Mouse (Mus musculus) midbrain, postnatal 0 days (tissue): ENCODE data around the gene Vcan. TPM values are rescaled to one million over a fixed set of nuclear protein-coding genes. Genes with fewer than 3 reads are reported as not detected.

ENCODE experiments used
- ATAC-seq: fragments of 200-750 bp; cut with Nextera tagmentation; 2 replicates; pipeline ENCODE4 v1.8.0; 2017; ENCODE audit warnings: moderate number of reproducible peaks, mild to moderate bottlenecking, moderate TSS enrichment, moderate library complexity; ENCODE audit not compliant: low FRiP score
- DNase-seq: peaks from one replicate; pipeline ENCODE4 v3.0.0-alpha.2; 2015; ENCODE audit warnings: low spot score
- H3K27ac ChIP-seq: fragments of 300-500 bp; sonication (generic); 2 replicates; pipeline ENCODE4 v1.5.1; 2014; ENCODE audit warnings: low read depth, mild to moderate bottlenecking, low read length, mixed read lengths
- H3K27me3 ChIP-seq: fragments of 300-500 bp; sonication (generic); 2 replicates; pipeline ENCODE4 v1.6.1; 2014; ENCODE audit warnings: low read length, control low read depth, mixed read lengths; ENCODE audit not compliant: insufficient read depth
- H3K36me3 ChIP-seq: fragments of 300-500 bp; sonication (generic); 2 replicates; pipeline ENCODE4 v1.6.1; 2014; ENCODE audit warnings: low read length, control low read depth, mixed read lengths; ENCODE audit not compliant: insufficient read depth
- H3K4me1 ChIP-seq: fragments of 300-500 bp; sonication (generic); 2 replicates; pipeline ENCODE4 v1.6.1; 2014; ENCODE audit warnings: mild to moderate bottlenecking, control low read depth, antibody characterized with exemption, low read length, mixed read lengths; ENCODE audit not compliant: insufficient read depth
- H3K4me2 ChIP-seq: fragments of 300-500 bp; sonication (generic); 2 replicates; pipeline ENCODE4 v1.6.1; 2014; ENCODE audit warnings: low read depth, mild to moderate bottlenecking, low read length, mixed read lengths; ENCODE audit not compliant: poor library complexity, severe bottlenecking
- H3K4me3 ChIP-seq: fragments of 300-500 bp; sonication (generic); 2 replicates; pipeline ENCODE4 v1.5.1; 2014; ENCODE audit warnings: low read depth, mild to moderate bottlenecking, low read length, moderate library complexity
- H3K9ac ChIP-seq: fragments of 300-500 bp; sonication (generic); replicated peaks from 2 replicates; pipeline ENCODE4 v1.6.1; 2014; ENCODE audit warnings: mild to moderate bottlenecking, low read length, moderate library complexity, mixed read lengths; ENCODE audit not compliant: poor library complexity, severe bottlenecking
- H3K9me3 ChIP-seq: fragments of 300-500 bp; sonication (generic); 2 replicates; pipeline ENCODE4 v1.6.1; 2016; ENCODE audit warnings: low read length, control low read depth
- CTCF ChIP-seq: IDR thresholded peaks from 2 replicates; pipeline ENCODE4 v1.5.1; 2016; ENCODE audit warnings: antibody characterized with exemption, mild to moderate bottlenecking
- WGBS: fragments of 180-500 bp; shearing (Covaris S2); extraction: QIAGEN DNeasy Blood & Tissue Kit; methylation state at CpG from one replicate; pipeline ENCODE4 v1.1.7; 2014; 5-methylcytosine and 5-hydroxymethylcytosine counted together
- polyA plus RNA-seq: library from polyadenylated mRNA; unstranded; fragments of >200 nt; fragmentation: Nextera tagmentation; extraction: Ambion mirVana; gene quantifications from 2 replicates; pipeline ENCODE4 v1.2.1, GENCODE M21; 2015
- total RNA-seq: library from RNA; depleted of rRNA; stranded (reverse); fragments of >200 nt; gene quantifications from 2 replicates; pipeline ENCODE4 v1.2.3, GENCODE M21; 2014

Vcan gene
- total and polyA plus RNA-seq, 2 experiments from 2014 or later: 13.4 to 44.6 TPM

DNA sequence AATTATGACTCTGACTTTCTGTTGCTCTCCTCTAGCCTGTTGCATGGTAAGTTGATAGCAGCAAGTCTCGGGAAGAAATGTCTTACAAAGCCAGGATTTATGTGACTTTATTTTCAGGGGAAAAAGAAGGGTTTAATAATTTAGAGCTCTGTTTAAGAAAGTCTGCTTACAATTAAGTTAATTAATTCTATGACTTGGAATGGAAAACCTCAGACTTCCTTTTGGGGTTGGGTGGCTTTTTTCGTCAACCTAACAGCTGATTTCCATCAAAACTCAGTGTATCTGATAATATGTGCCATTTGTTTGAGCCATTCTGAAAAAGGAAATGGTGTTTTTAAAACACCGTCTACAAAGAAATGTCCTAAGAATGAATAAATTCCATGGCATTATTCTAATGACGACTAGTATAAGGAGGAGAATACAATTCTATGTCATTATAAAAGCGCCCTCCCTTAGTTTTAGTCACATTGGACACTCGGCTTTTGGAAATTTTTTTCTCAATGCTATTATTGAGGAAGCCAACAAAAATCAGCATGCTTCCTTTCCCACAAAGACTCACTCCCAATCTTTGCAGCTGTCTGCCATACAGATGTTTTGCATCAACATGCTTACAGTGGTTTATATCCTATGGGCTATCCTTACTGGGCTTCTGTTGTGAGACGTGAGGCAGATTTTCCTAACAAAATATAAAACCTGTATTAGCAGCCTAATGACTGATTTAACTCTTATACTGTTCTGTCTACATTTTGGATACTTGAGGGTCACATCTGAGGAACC lies 34.0 kb downstream of the Vcan start:
- DNase-seq (no peak), ATAC-seq (no peak)
- Histone ChIP-seq H3K4me3 (no peak overlapping the region), H3K36me3 (peaks cover 8% of the 10 kb centered on the region), H3K9me3 (no peaks in the 10 kb centered on the region), H3K4me2 (no peak overlapping the region), H3K9ac (no peak overlapping the region), H3K27ac (no peak overlapping the region), H3K4me1 (no peaks in the 10 kb centered on the region), H3K27me3 (no peaks in the 10 kb centered on the region)
- no peak for TF ChIP-seq CTCF
- 85% methylated on average over 7 of the region's 7 CpGs for WGBS

- WGBS: 89% methylated on average over 4 of the region's 4 CpGs
- Histone ChIP-seq H3K4me2 (no peak overlapping the region), H3K4me3 (no peak overlapping the region), H3K4me1 (no peaks in the 10 kb centered on the region), H3K9me3 (no peaks in the 10 kb centered on the region), H3K36me3 (peaks cover 5% of the 10 kb centered on the region; the same call in 1 of the 2 replicates), H3K27ac (no peak overlapping the region), H3K9ac (no peak overlapping the region), H3K27me3 (no peaks in the 10 kb centered on the region)
- no peak for ATAC-seq
- DNase-seq: no peak
- TF ChIP-seq CTCF: no peak
Observed at GRCm38 (mm10) chr13:89702395-89702794, 39.9 kb downstream of the Vcan start.

GRCm38 (mm10) chr13:89699998-89700555 lies 42.2 kb downstream of the Vcan start:
- DNase-seq: no peak
- H3K9me3 ChIP-seq: no peaks in the 10 kb centered on the region
- no peak overlapping the region for H3K4me3 ChIP-seq
- peaks cover under 1% of the 10 kb centered on the region; the same call in 1 of the 2 replicates for H3K36me3 ChIP-seq
- TF ChIP-seq CTCF: no peak
- H3K9ac ChIP-seq: no peak overlapping the region
- no peaks in the 10 kb centered on the region for H3K27me3 ChIP-seq
- 87% methylated on average over 2 of the region's 2 CpGs for WGBS
- no peak for ATAC-seq
- no peaks in the 10 kb centered on the region for H3K4me1 ChIP-seq
- H3K27ac ChIP-seq: no peak overlapping the region
- H3K4me2 ChIP-seq: no peak overlapping the region

DNA sequence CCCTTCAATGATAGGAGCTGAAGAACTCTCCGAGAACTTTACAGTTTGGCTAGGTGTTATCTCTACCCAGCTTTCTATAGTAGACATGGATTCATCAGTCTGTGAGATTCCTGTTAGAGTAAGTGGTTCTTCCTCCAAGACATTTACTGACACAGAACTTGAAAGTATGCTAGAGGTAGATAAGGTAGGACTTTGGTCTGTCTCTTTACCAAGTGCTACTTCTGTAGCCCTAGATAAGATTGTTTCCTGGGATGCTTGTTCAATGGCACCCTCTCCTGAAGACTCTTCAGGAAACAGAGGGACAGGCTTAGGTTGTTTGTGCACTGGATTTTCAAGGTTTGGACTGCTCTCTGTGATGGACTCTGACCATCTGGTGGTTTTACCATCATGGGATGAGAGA lies 49.7 kb downstream of the Vcan start:
- Histone ChIP-seq H3K4me1 (no peaks in the 10 kb centered on the region), H3K4me3 (no peak overlapping the region), H3K27me3 (no peaks in the 10 kb centered on the region), H3K27ac (no peak overlapping the region), H3K36me3 (peaks cover 8% of the 10 kb centered on the region; the same call in 1 of the 2 replicates), H3K9ac (no peak overlapping the region), H3K4me2 (no peak overlapping the region), H3K9me3 (no peaks in the 10 kb centered on the region)
- WGBS: 95% methylated on average over 1 of the region's 1 CpGs
- no peak for ATAC-seq
- DNase-seq: no peak
- no peak for TF ChIP-seq CTCF

DNA sequence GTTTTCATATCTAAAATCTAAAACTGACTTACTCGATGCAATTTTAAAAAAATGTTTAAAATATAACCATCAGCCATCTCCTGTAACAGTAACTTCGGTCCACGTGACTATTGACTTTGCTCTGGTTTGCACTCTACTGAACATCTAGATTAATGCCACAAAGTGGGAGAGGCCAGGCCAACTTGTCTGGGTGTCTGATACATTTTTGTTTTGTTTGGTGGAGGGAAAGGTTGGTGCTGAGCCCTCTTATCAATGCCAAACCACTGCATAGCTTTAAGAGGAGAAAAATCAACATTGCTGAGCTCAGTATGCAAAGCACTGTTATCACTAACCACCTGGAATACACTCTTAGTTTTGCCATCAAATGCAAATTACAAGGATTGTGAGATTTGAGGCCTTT lies 58.8 kb downstream of the Vcan start:
- DNase-seq: no peak
- WGBS: 98% methylated on average over 3 of the region's 3 CpGs
- Histone ChIP-seq H3K36me3 (peaks cover 3% of the 10 kb centered on the region; the same call in 1 of the 2 replicates), H3K4me2 (no peak overlapping the region), H3K4me1 (no peaks in the 10 kb centered on the region), H3K4me3 (no peak overlapping the region), H3K27ac (no peak overlapping the region), H3K9ac (no peak overlapping the region), H3K9me3 (no peaks in the 10 kb centered on the region), H3K27me3 (no peaks in the 10 kb centered on the region)
- no peak for ATAC-seq
- TF ChIP-seq CTCF: no peak

GRCm38 (mm10) chr13:89682254-89682653 lies 60.1 kb downstream of the Vcan start:
- ATAC-seq (no peak), DNase-seq (no peak)
- no peaks in the 10 kb centered on the region for H3K4me1 ChIP-seq
- H3K4me2 ChIP-seq: no peak overlapping the region
- 82% methylated on average over 7 of the region's 7 CpGs for WGBS
- no peaks in the 10 kb centered on the region for H3K9me3 ChIP-seq
- H3K27me3 ChIP-seq: no peaks in the 10 kb centered on the region
- H3K4me3 ChIP-seq: no peak overlapping the region
- H3K9ac ChIP-seq: no peak overlapping the region
- TF ChIP-seq CTCF: no peak
- peaks cover 5% of the 10 kb centered on the region; the same call in 1 of the 2 replicates for H3K36me3 ChIP-seq
- no peak overlapping the region for H3K27ac ChIP-seq
